Mouse (Mus musculus) intestine, embryonic 14.5 days (tissue): ENCODE measurements around the gene Lmod1. TPM values are rescaled to one million over a fixed set of nuclear protein-coding genes. Genes with fewer than 3 reads are reported as not detected.

Experiments
- ATAC-seq: fragments of 200-750 bp; cut with Nextera tagmentation; replicated peaks from 2 replicates; pipeline ENCODE4 v1.8.0; 2017; ENCODE audit warnings: low read depth, moderate number of reproducible peaks, moderate TSS enrichment, moderate library complexity; ENCODE audit not compliant: low FRiP score, low TSS enrichment
- DNase-seq: peaks from one replicate; pipeline ENCODE4 v3.0.0-alpha.2; 2018; ENCODE audit warnings: low spot score
- H3K27ac ChIP-seq: fragments of 300-500 bp; sonication (generic); 2 replicates; pipeline ENCODE4 v1.5.1; 2014; ENCODE audit warnings: low read depth, mild to moderate bottlenecking, control low read depth
- H3K27me3 ChIP-seq: fragments of 300-500 bp; sonication (generic); replicated peaks from 2 replicates; pipeline ENCODE4 v1.6.1; 2014; ENCODE audit warnings: low read length, control low read depth; ENCODE audit not compliant: control insufficient read depth, insufficient read depth
- H3K36me3 ChIP-seq: fragments of 300-500 bp; sonication (generic); 2 replicates; pipeline ENCODE4 v1.6.1; 2014; ENCODE audit warnings: low read length, control low read depth; ENCODE audit not compliant: control insufficient read depth, insufficient read depth
- H3K4me1 ChIP-seq: fragments of 300-500 bp; sonication (generic); replicated peaks from 2 replicates; pipeline ENCODE4 v1.6.1; 2014; ENCODE audit warnings: low read length, control low read depth, mixed read lengths; ENCODE audit not compliant: control insufficient read depth, insufficient read depth
- H3K4me2 ChIP-seq: fragments of 300-500 bp; sonication (generic); 2 replicates; pipeline ENCODE4 v1.6.1; 2014; ENCODE audit warnings: low read length
- H3K4me3 ChIP-seq: fragments of 300-500 bp; sonication (generic); 2 replicates; pipeline ENCODE4 v1.5.1; 2014; ENCODE audit warnings: low read depth, low read length, control low read depth, mixed read lengths
- H3K9ac ChIP-seq: fragments of 300-500 bp; sonication (generic); 2 replicates; pipeline ENCODE4 v1.6.1; 2014; ENCODE audit warnings: mild to moderate bottlenecking, low read length
- H3K9me3 ChIP-seq: fragments of 300-500 bp; sonication (generic); 2 replicates; pipeline ENCODE4 v1.6.1; 2016; ENCODE audit warnings: low read length, control low read depth; ENCODE audit not compliant: control insufficient read depth
- WGBS: fragments of 180-500 bp; shearing (Covaris S2); extraction: QIAGEN DNeasy Blood & Tissue Kit; methylation state at CpG from one replicate; pipeline ENCODE4 v1.1.7; 2014; 5-methylcytosine and 5-hydroxymethylcytosine counted together
- polyA plus RNA-seq: library from polyadenylated mRNA; unstranded; fragments of >200 nt; fragmentation: Nextera tagmentation; extraction: Ambion mirVana; gene quantifications from 2 replicates; pipeline ENCODE4 v1.2.1, GENCODE M21; 2014

Gene Lmod1
- polyA plus RNA-seq, 1 experiment from 2014 or later = 10.1 TPM

- no peaks in the 10 kb centered on the region for H3K27me3 ChIP-seq
- peaks cover 99% of the 10 kb centered on the region for H3K36me3 ChIP-seq
- no peak overlapping the region for H3K4me2 ChIP-seq
- ATAC-seq = no peak
- no peak for DNase-seq
- no peak overlapping the region for H3K27ac ChIP-seq
- no peak overlapping the region for H3K4me3 ChIP-seq
- H3K4me1 ChIP-seq = no peaks in the 10 kb centered on the region
- WGBS = 81% methylated on average over 7 of the region's 7 CpGs
- H3K9ac ChIP-seq = no peak overlapping the region
- H3K9me3 ChIP-seq = no peaks in the 10 kb centered on the region
These were observed 80.7 kb downstream of the Lmod1 start for GRCm38 (mm10) chr1:135405356-135405755.

- WGBS = 97% methylated on average over 4 of the region's 4 CpGs
These were observed 84.4 kb downstream of the Lmod1 start for GRCm38 (mm10) chr1:135408973-135409372.

GRCm38 (mm10) chr1:135410967-135411366 is 86.4 kb downstream of the Lmod1 start:
- Histone ChIP-seq H3K4me3 (no peak overlapping the region), H3K27ac (no peak overlapping the region), H3K9me3 (no peaks in the 10 kb centered on the region), H3K4me2 (no peak overlapping the region), H3K27me3 (no peaks in the 10 kb centered on the region), H3K4me1 (no peaks in the 10 kb centered on the region), H3K36me3 (peaks cover 97% of the 10 kb centered on the region), H3K9ac (no peak overlapping the region)
- DNase-seq (no peak), ATAC-seq (no peak)
- 70% methylated on average over 2 of the region's 2 CpGs for WGBS

More at GRCm38 (mm10) chr1:135408973-135409372, 84.4 kb downstream of the Lmod1 start:
- H3K4me3 ChIP-seq = no peak overlapping the region
- H3K27ac ChIP-seq = no peak overlapping the region
- H3K36me3 ChIP-seq = peaks cover 97% of the 10 kb centered on the region
- H3K9ac ChIP-seq = no peak overlapping the region
- DNase-seq (no peak), ATAC-seq (no peak)
- H3K27me3 ChIP-seq = no peaks in the 10 kb centered on the region
- H3K9me3 ChIP-seq = no peaks in the 10 kb centered on the region
- no peaks in the 10 kb centered on the region for H3K4me1 ChIP-seq
- no peak overlapping the region for H3K4me2 ChIP-seq

- H3K36me3 ChIP-seq = peaks cover 97% of the 10 kb centered on the region
- no peak overlapping the region for H3K4me3 ChIP-seq
- no peak for DNase-seq
- no peaks in the 10 kb centered on the region for H3K27me3 ChIP-seq
- H3K27ac ChIP-seq = no peak overlapping the region
- ATAC-seq = no peak
- no peaks in the 10 kb centered on the region for H3K9me3 ChIP-seq
- no peak overlapping the region for H3K4me2 ChIP-seq
- WGBS = 85% methylated on average over 4 of the region's 4 CpGs
- H3K9ac ChIP-seq = no peak overlapping the region
- no peaks in the 10 kb centered on the region for H3K4me1 ChIP-seq
These were observed 87.5 kb downstream of the Lmod1 start for GRCm38 (mm10) chr1:135412130-135412529.

GRCm38 (mm10) chr1:135413996-135414395 is 89.4 kb downstream of the Lmod1 start:
- Histone ChIP-seq H3K4me1 (no peaks in the 10 kb centered on the region), H3K27ac (no peak overlapping the region), H3K9ac (no peak overlapping the region), H3K4me2 (no peak overlapping the region), H3K9me3 (no peaks in the 10 kb centered on the region), H3K27me3 (no peaks in the 10 kb centered on the region), H3K36me3 (peaks cover 97% of the 10 kb centered on the region), H3K4me3 (no peak overlapping the region)
- ATAC-seq (no peak), DNase-seq (no peak)

Other genes with a start within 250 kb of the Lmod1 start
- gene Lgr6, start 219.5 kb upstream of the Lmod1 start, polyA plus RNA-seq = 0.69 and 0.97 TPM in 2 replicates
- 2.0 TPM in 2 replicates for gene Ptpn7, start 192.1 kb upstream of the Lmod1 start, polyA plus RNA-seq
- 54.2 and 55.1 TPM in 2 replicates for gene Arl8a, start 178.0 kb upstream of the Lmod1 start, polyA plus RNA-seq
- gene Gpr37l1, start 157.1 kb upstream of the Lmod1 start, polyA plus RNA-seq = 0.35 and 0.50 TPM in 2 replicates
- gene Elf3, start 66.2 kb upstream of the Lmod1 start, polyA plus RNA-seq = 160 and 169 TPM in 2 replicates
- gene Rnpep, start 40.7 kb upstream of the Lmod1 start, polyA plus RNA-seq = 129 and 132 TPM in 2 replicates
- gene Timm17a, start 11.0 kb upstream of the Lmod1 start, polyA plus RNA-seq = 229 and 234 TPM in 2 replicates
- 27.3 and 28.7 TPM in 2 replicates for gene Shisa4, start 50.4 kb downstream of the Lmod1 start, polyA plus RNA-seq
- 121 and 133 TPM in 2 replicates for gene Ipo9, start 105.7 kb downstream of the Lmod1 start, polyA plus RNA-seq